Mouse (Mus musculus): ENCODE data around the gene Leng1. TPM values are rescaled to one million over a fixed set of nuclear protein-coding genes. Genes with fewer than 3 reads are reported as not detected.

The Leng1 gene
- 3.5 and 3.9 TPM in 2 replicates for polyA plus RNA-seq (2012; rRNA removed)

DNA sequence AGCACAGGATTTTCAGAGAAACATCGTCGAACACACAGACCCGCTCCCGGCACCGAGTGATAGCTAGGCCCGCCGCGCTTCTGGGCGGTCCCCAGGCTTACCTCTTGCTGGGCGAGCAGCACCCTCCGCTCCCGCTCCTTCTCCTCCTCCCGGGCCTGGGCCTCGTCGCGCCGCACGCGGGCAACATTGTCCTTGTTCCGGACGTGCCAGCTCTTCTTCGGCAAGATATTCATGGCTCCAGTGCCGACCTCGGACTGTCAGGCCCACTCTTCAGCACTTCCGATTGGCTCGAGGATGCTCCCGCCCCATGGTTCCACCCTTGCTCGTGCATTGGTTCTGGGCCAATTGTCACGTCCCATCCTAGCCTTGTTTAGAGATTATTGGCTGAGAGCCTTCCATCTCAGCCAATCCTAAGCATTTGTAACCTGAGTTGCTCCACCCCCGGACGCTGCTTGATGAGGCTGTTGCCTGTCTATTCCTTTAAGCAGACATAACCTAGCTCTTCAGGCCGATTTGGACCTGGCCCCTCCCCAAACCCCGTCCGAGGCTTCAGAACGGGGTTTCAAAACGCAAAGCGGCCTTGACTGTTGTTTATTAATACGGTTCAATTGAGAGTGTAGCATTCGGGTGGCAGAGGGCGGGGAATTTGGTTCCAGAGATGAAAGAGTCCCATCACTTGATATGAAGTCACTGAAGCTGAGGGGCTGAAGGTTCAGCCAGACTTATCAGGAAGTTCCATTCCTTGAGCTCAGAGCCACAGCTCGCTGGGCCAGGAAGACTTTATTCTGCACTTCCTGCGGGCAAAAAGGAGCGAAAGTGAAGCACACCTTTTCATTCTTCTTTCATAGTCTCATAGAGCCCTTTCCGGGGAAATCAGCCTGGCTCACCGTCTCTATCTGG lies at the start of gene Leng1:
Gene Leng1, minus strand, starts transcription at position 626 of the 900 bp plus-strand sequence.

DNA sequence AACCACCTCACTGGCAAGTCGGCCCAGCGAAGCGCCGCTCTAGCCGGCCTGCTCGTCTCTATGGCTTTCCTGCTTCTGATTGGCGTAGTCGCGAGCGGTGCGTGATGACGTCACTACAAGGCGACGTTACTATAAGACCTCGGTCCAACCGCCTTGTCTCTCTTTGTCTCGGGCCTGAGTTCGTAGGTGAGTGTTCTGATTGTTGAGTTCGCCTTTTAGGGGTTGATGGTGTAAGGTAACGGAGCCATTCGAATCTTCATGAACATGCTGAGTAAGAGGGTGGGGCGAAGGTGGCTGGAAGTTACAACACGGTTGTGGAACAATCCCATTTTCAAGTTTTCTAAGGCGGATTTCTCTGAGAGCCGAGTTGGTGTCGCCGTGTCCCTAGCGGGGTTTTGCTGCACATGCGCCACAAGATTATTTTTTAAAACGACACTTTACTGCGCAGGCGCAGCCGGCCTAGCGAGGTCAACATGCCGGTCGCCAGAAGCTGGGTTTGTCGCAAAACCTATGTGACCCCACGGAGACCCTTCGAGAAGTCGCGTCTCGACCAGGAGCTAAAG lies 38.3 kb upstream of the Leng1 start, which contains the start of gene Rps9:
Gene Rps9, plus strand, starts transcription at position 115 of the 563 bp plus-strand sequence.

DNA sequence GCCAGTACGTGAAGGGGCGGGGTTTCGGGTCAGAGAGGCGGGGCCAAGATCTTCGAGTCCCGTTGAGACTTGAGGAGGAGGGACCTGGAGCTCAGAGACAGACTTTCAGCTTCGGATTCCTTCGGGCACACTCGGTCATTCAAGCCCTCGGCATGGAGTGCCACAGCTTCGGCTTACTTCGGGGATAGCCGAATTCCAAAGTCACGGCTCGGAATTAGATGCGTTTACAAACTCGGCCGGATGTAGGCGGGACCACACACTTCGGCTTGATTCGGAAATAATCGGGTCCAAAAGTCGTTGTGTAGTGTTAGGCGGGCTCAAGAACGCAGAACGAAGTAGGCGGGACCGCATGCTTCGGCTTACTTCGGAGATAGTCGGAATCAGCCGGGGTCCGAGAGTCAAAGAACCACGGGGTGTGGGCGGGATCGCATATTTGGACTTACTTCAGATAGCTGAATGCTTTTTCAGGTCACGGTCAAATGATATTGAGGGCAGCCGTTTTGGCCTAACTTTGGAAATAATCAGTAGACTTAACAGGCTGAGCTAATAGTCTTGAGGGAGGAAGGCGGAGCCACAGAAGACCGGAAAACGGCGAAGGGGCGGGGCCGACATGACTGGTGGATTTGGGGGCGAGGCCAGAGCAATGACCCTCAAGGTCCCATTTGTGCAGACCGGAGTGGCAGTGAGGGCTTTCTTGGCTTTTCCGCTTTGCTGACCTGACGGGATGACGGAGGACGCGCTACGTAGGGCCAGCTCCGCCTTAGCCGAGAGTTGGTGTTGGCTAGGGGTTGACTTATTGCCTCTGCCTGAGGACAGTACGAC lies 27.6 kb upstream of the Leng1 start, which contains the start of gene Mboat7:
Gene Mboat7, minus strand, starts transcription at position 537 of the 822 bp plus-strand sequence.

DNA sequence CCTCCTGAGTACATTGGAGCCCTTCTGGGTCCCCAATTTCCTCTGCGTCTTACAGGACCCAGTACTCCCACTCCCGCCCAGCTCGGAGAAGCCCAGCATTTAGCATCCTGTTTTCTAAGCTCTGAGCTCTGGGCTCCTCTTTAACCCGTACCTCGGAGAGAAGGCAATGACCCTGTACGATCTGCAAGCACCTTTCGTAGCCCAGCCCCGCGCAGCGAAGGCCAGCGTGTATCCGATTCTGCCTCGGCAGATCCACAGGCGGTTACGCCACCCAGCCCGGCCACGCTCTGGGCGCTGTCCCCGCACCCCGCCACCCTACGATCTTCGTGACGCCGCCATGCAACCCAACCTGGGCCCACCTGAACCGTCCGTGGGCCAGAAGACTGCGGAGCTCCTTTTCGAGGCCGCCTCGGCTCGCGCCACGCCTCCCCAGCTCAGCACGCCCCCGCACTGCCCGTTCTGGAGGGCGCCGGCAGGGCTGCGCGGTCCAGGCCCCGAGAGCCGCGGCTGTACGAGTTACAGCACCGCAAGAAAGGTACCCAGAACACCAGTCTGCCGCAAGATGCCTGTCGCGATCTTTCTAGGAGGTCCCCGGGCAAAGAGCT lies 26.8 kb upstream of the Leng1 start, which contains the start of gene Tsen34:
Gene Tsen34, plus strand, starts transcription at position 482 of the 605 bp plus-strand sequence.

DNA sequence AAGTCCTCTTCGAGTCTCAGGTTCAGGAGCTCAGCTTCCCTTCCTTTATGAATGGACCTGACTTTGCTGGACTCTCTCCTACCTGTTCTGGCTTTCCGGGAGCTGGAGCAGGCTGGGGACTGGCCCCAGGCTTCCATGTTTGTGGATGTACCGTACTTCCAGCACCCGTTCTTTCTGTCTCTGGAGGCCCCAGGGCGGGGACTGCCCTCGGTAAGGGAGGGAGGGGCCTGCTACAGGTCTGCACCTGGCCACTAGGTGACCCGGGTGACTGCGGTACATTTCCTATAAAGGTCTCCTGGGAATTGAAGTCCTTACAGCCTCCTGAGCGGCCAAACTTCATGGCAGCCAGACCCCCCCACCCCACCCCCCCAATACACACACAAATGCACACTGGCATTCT lies 11.7 kb upstream of the Leng1 start, which contains the start of gene Tmc4:
Gene Tmc4, minus strand, starts transcription at position 212 of the 400 bp plus-strand sequence.

DNA sequence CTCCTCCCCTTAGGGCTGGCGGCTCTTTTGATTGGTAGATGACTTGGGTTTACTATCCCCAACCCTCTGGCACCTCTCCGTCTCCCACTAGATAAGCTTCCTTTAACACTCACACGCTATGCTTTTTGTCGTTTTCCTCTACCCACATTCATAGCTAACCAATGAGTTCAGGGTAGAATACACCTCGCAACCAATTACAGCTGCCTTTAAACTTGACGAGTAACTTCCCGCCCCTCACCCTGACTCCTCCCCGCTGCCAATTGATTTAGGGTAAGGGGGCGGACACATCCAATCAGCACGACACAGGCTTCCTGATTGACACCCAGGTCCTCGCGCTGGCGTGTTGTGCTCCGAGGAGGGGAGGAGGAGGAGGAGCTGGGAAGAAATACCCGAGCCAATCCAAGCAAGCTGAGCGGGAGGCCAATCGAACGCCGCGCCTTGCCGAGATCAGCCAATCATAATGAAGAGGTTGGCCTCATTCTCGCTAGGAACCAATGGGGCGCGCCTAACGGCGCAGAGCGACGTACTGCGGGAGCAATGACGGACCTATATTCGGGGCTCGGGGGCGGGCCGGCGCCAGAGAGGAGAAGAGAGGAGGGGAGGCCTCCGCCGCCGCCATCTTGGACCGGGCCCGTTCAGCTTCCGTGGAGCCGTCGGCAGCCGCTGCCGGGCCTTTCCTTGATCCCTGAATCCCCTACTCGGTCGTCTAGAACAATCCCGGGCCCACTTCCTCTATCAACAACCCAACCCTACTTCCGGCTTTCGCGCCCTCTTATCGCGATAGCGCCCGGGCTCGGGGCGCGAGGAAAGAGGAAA lies 20.8 kb downstream of the Leng1 start, which contains the start of gene Cnot3:
Gene Cnot3, plus strand, starts transcription at position 597 of the 816 bp plus-strand sequence.

DNA sequence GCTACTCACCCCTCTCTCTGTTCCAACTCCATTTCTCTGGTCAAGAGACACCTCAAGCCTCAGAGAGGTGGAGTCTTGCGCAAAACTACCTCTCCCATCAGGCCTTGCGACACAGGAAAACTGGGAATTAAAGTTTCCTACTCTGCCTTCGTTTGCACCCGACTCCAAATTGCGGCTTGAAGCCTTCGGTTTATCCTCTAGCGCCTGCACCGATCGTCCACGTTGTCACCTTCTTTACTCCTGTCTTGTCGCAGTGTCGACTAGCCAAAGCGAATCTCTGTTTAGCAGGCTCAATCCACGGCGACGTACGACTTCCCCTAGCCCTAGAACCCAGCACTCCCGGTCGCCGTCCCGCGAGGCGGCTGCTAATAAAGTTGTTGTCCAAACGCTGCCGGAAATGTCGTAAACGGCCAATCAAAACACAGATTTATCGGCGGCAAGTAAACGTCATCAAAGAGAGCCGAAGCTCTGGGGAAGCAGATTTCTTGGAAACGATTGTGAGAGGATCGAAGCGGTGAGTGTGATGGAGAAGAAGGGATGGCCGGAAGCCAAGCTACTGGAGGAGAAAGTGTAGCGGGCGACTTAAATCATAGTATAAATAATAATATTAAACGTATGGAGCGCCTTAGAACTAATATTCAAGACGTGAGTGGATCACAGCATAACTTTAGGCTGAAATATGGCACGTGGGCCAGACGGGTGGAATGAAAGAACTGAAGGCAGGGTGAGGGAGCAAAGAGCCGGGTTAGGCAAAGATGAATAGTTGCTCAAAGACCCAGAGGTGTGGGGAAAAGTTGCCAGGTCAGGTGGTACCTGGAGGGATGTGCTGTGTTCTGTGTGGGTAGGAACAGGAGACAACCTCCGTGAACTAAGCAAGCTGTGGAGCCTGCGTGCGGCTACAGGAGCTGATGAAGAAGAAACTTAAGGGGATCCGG lies 35.8 kb downstream of the Leng1 start, which contains the start of the genes Tfpt and Prpf31:
Gene Tfpt, minus strand, starts transcription at position 387 of the 935 bp plus-strand sequence.
Gene Prpf31, plus strand, starts transcription at position 443 of the 935 bp plus-strand sequence.

DNA sequence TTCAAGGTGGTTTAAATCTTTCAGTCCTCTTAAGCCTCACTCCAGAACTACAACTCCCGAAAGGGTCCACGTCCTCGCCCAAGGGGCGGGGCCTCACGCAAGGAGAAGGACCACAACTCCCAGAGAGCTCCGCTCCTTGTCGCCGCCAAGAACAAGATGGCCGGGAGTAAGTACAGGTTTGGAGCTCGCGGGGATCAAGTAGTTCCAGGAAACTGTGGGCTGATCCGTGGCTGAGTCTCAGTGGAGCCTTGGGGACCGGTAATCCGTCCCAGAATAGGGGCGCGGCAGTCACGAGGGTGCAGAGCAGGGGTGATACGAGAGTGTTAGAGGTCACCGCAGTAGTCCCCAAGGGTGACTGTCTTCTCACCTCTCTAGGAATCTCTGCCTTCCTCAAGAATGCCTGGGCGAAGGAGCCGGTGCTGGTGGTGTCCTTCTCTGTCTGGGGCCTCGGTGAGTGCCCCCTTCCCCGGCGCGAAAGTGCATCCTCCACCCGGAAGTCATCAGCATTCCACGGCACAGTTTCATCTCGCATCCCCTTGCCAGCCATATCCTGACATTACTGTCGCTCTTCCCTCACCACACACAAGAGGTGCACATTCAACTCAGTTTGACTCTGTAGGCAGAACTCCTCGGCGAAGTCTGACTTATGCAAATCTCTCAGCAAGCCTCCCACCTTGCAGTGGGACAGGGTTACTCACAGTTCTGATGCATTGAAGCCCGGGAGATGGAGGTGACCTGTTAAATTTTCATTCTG lies 48.2 kb downstream of the Leng1 start, which contains the start of gene Ndufa3:
Gene Ndufa3, plus strand, starts transcription at position 132 of the 754 bp plus-strand sequence.

DNA sequence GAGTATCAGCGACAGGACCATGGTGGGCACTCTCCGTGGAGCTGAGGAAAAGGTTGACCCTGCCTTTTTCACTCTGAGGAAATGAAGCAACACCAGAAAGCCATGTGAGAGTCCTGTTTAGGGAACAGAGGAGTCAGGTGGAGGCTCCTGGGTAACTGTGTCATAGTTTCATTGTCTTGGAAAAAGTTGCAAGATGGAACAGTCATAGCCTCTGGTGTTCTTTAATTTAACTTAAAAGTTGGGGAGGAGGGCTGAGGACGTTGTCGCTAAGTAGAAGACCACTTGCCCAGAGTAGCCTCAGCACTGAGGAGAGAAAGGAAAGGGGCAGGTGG lies 49.6 kb downstream of the Leng1 start, which contains the start of gene Oscar:
Gene Oscar, minus strand, starts transcription at position 101 of the 332 bp plus-strand sequence.

Other genes with a start within 250 kb of the Leng1 start
- 0.17 TPM in 1 of 2 replicates, not detected in the other for gene Cacng6, start 241.6 kb downstream of the Leng1 start, polyA plus RNA-seq (2012; rRNA removed)
- 0.09 and 0.10 TPM in 2 replicates for gene Tarm1, start 163.2 kb downstream of the Leng1 start, polyA plus RNA-seq (2012; rRNA removed)
- 0.07 and 0.09 TPM in 2 replicates for gene Oscar, start 49.7 kb downstream of the Leng1 start, polyA plus RNA-seq (2012; rRNA removed)
- 96.0 and 97.2 TPM in 2 replicates for gene Ndufa3, start 48.5 kb downstream of the Leng1 start, polyA plus RNA-seq (2012; rRNA removed)
- gene Tfpt, start 35.9 kb downstream of the Leng1 start, polyA plus RNA-seq (2012; rRNA removed), result 11.8 TPM in 2 replicates
- 27.8 and 30.8 TPM in 2 replicates for gene Prpf31, start 35.9 kb downstream of the Leng1 start, polyA plus RNA-seq (2012; rRNA removed)
- gene Cnot3, start 20.6 kb downstream of the Leng1 start, polyA plus RNA-seq (2012; rRNA removed), result 23.9 and 29.4 TPM in 2 replicates
- gene Tmc4, start 11.7 kb upstream of the Leng1 start, polyA plus RNA-seq (2012; rRNA removed), result 4.6 and 5.2 TPM in 2 replicates
- 20.7 and 24.8 TPM in 2 replicates for gene Tsen34, start 27.0 kb upstream of the Leng1 start, polyA plus RNA-seq (2012; rRNA removed)
- 9.0 and 10.6 TPM in 2 replicates for gene Mboat7, start 27.7 kb upstream of the Leng1 start, polyA plus RNA-seq (2012; rRNA removed)
- gene Rps9, start 38.2 kb upstream of the Leng1 start, polyA plus RNA-seq (2012; rRNA removed), result 2,051 and 2,190 TPM in 2 replicates
- gene Pirb, start 54.6 kb upstream of the Leng1 start, polyA plus RNA-seq (2012; rRNA removed), result 1.1 and 1.4 TPM in 2 replicates
- gene Gm15448, start 159.8 kb upstream of the Leng1 start, polyA plus RNA-seq (2012; rRNA removed), result 0.02 and 0.07 TPM in 2 replicates
- gene Pira2, start 179.2 kb upstream of the Leng1 start, polyA plus RNA-seq (2012; rRNA removed), result 0.35 and 0.55 TPM in 2 replicates
- 0.12 and 0.23 TPM in 2 replicates for gene Gm14548, start 232.3 kb upstream of the Leng1 start, polyA plus RNA-seq (2012; rRNA removed)
- gene Lilra6, start 249.7 kb upstream of the Leng1 start, polyA plus RNA-seq (2012; rRNA removed), result 0.15 and 0.27 TPM in 2 replicates

Measured in liver, embryonic 14 days (tissue).